Mouse (Mus musculus): ENCODE measurements around the gene Cpeb1. TPM values are rescaled to one million over a fixed set of nuclear protein-coding genes. Genes with fewer than 3 reads are reported as not detected.

Gene Cpeb1
- polyA plus RNA-seq, 1 experiment from 2014 or later: 3.8 TPM

GRCm38 (mm10) chr7:81338522-81338873 lies 116.8 kb downstream of the Cpeb1 start:
- Histone ChIP-seq H3K36me3 (peaks cover 61% of the 10 kb centered on the region), H3K9ac (no peak overlapping the region), H3K9me3 (no peaks in the 10 kb centered on the region), H3K27ac (no peak overlapping the region), H3K4me3 (no peak overlapping the region), H3K27me3 (no peaks in the 10 kb centered on the region), H3K4me2 (no peak overlapping the region), H3K4me1 (replicated peaks) (peaks cover 28% of the 10 kb centered on the region)
- no peak for ATAC-seq (ENCODE audit: low FRiP score)
- 87% methylated on average over 3 of the region's 3 CpGs for WGBS

DNA sequence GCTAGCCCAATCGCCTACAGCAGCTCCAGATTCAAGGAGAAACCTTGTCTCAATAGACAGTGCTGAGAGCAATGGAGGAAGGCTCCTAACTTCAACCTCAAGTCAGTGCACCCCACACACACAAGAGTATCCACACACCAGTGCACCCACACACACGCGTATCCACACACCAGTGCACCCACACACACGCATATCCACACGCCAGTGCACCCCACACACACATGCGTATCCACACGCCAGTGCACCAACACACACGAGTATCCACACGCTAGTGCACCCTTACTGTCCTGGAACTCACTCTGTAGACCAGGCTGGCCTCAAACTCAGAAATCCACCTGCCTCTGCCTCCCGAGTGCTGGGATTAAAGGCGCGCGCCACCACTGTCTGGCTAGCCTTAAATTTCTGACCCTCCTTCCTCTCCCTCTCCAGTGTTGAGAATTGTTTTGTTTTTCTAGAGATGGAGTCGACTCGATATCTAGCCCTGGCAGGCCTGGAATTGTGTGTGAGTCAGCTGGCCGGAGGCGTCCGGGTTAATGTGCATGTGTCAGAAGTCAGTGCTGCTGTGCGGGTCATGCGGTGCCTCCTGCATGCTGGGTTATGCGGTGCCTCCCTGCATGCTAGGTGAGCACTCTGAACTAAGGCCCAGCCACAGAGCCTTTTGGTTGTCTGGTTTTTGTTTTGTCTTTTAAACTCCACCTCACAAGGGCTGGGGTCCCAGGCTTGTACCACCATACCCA lies 117.3 kb downstream of the Cpeb1 start:
- Histone ChIP-seq H3K9ac (no peak overlapping the region), H3K9me3 (no peaks in the 10 kb centered on the region), H3K4me3 (no peak overlapping the region), H3K4me1 (replicated peaks) (peaks cover 22% of the 10 kb centered on the region), H3K27me3 (no peaks in the 10 kb centered on the region), H3K27ac (no peak overlapping the region), H3K36me3 (peaks cover 61% of the 10 kb centered on the region), H3K4me2 (no peak overlapping the region)
- ATAC-seq (ENCODE audit: low FRiP score): no peak
- WGBS: 97% methylated on average over 21 of the region's 21 CpGs

DNA sequence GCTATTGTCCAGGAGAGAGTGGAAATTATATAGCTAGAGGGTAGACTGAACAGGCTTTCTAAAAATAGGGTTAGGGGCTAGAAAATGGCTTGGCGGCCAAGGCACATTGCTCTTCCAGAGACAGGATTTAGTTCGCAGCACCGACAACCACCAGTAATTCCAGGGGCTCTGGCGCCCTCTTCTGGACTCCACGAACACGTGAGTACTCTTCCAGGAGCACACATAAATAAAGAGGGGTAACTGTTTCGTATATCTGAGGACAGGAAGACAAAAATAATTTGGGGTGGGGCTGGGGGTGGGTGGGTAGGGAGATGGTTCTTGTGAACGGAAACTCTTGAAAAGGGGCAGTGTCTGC lies 118.9 kb downstream of the Cpeb1 start:
- Histone ChIP-seq H3K4me2 (no peak overlapping the region), H3K27ac (0 out of 2 replicates have a peak overlapping the region, but pooled peaks have one; percentile 69), H3K9ac (no peak overlapping the region), H3K4me3 (no peak overlapping the region), H3K36me3 (peaks cover 54% of the 10 kb centered on the region), H3K9me3 (no peaks in the 10 kb centered on the region), H3K4me1 (replicated peaks) (peaks cover 10% of the 10 kb centered on the region), H3K27me3 (no peaks in the 10 kb centered on the region)
- WGBS: 29% methylated on average over 8 of the region's 8 CpGs
- no peak for ATAC-seq (ENCODE audit: low FRiP score)

DNA sequence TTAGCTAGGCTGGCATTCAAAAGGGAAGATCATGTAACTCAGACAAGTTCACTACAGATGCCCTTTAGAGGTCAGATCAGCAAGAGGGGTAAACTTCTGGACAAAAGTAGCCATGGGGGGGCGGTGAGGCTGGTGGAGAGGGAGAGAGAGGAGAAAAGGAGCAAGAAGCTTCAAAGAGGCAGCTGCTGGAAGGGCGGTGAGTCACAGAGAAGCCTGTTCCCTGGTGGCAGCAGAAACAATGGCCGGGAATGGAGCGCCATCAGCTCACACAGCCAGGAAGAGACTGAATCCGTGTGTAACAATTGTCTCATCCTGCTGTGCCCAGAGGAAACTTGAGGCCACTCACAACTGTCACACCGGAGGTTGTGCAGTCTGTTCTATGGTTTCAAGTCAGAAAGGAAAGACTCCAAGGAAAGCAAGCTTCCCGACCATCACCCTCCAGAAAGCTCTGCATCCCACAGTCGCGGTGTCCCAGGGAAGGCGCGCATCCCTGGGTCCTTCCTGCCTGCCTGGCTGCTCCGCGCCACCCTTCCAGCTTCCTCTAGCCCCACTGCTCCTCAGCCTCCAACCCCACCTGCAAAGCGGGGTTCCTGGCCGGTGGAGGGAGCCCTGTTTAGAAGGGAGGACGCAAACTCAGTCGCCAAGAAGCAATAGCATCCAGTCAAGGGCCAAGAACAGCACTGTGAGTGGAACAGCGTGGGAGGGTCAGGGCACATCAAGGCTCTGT lies 119.4 kb downstream of the Cpeb1 start:
- Histone ChIP-seq H3K4me3 (no peak overlapping the region), H3K36me3 (peaks cover 48% of the 10 kb centered on the region), H3K27me3 (no peaks in the 10 kb centered on the region), H3K4me1 (replicated peaks) (peaks cover 10% of the 10 kb centered on the region), H3K9ac (peak overlapping the region; percentile 35; the same call in 1 of the 2 replicates), H3K4me2 (no peak overlapping the region), H3K27ac (peak overlapping the region; percentile 69; the same call in 1 of the 2 replicates), H3K9me3 (no peaks in the 10 kb centered on the region)
- WGBS: 44% methylated on average over 18 of the region's 18 CpGs
- no peak for ATAC-seq (ENCODE audit: low FRiP score)

- H3K9me3 ChIP-seq: no peaks in the 10 kb centered on the region
- H3K27ac ChIP-seq: no peak overlapping the region
- H3K27me3 ChIP-seq: no peaks in the 10 kb centered on the region
- no peak overlapping the region for H3K9ac ChIP-seq
- no peak overlapping the region for H3K4me3 ChIP-seq
- H3K4me2 ChIP-seq: no peak overlapping the region
- H3K4me1 ChIP-seq (replicated peaks): peaks cover 14% of the 10 kb centered on the region
- ATAC-seq (ENCODE audit: low FRiP score): no peak
- WGBS: 85% methylated on average over 7 of the region's 7 CpGs
- H3K36me3 ChIP-seq: peaks cover 43% of the 10 kb centered on the region
Observed at GRCm38 (mm10) chr7:81331851-81332250, 123.4 kb downstream of the Cpeb1 start.

- peaks cover 43% of the 10 kb centered on the region for H3K36me3 ChIP-seq
- H3K27me3 ChIP-seq: no peaks in the 10 kb centered on the region
- no peak for ATAC-seq (ENCODE audit: low FRiP score)
- no peak overlapping the region for H3K27ac ChIP-seq
- no peak overlapping the region for H3K4me3 ChIP-seq
- peaks cover 8% of the 10 kb centered on the region for H3K4me1 ChIP-seq (replicated peaks)
- H3K9ac ChIP-seq: no peak overlapping the region
- WGBS: 16% methylated on average over 3 of the region's 3 CpGs
- no peak overlapping the region for H3K4me2 ChIP-seq
- no peaks in the 10 kb centered on the region for H3K9me3 ChIP-seq
Observed at GRCm38 (mm10) chr7:81330767-81331166, 124.5 kb downstream of the Cpeb1 start.

DNA sequence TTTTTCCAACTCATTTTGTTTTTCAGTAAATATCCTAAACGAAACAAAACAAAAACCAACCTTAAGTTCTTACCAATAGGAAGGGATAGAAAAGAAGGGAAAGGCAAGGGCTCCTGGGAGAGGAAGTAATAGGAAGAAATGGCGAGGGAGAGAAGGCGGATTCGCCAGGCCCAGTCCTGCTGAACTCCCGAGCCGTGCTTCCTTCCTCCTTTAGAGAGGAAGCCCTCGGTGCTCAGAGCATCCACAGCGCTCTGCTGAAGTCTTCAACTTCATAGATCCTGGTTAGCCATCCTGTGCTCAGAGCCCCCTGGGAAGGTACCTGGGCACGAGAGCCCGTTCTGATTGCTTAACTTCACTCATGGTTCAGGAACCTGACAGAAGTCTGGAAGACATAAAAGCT lies 127.6 kb downstream of the Cpeb1 start:
- no peaks in the 10 kb centered on the region for H3K27me3 ChIP-seq
- H3K4me1 ChIP-seq (replicated peaks): 0 out of 2 replicates have a peak, but pooled peaks cover 4% of the 10 kb centered on the region
- no peak overlapping the region for H3K27ac ChIP-seq
- H3K36me3 ChIP-seq: peaks cover 33% of the 10 kb centered on the region
- WGBS: 80% methylated on average over 10 of the region's 10 CpGs
- no peak overlapping the region for H3K9ac ChIP-seq
- H3K9me3 ChIP-seq: no peaks in the 10 kb centered on the region
- no peak overlapping the region for H3K4me2 ChIP-seq
- no peak overlapping the region for H3K4me3 ChIP-seq
- ATAC-seq (ENCODE audit: low FRiP score): no peak

DNA sequence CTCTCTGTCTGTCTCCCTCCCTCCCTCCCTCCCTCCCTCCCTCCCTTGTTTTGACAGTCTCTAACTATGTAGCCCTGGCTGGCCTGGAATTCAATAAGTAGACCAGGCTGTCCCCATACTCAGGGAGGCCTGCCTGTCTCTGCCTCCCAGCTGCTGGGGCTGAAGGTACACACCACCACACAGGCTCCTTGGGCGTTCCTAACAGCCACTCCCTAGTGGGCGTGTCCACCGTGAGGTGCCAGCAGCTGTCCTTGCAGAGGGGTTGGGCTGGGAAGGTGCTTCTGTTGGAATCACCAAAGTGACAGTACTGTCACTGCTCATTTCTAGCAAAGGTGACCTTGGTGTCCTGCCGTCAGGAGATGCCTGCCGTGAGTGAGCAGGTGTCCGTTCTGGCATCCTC lies 128.4 kb downstream of the Cpeb1 start:
- H3K9ac ChIP-seq: no peak overlapping the region
- peaks cover 28% of the 10 kb centered on the region for H3K36me3 ChIP-seq
- H3K4me2 ChIP-seq: no peak overlapping the region
- H3K4me1 ChIP-seq (replicated peaks): 0 out of 2 replicates have a peak, but pooled peaks cover 4% of the 10 kb centered on the region
- no peak overlapping the region for H3K4me3 ChIP-seq
- ATAC-seq (ENCODE audit: low FRiP score): no peak
- 83% methylated on average over 6 of the region's 6 CpGs for WGBS
- H3K27ac ChIP-seq: no peak overlapping the region
- no peaks in the 10 kb centered on the region for H3K9me3 ChIP-seq
- H3K27me3 ChIP-seq: no peaks in the 10 kb centered on the region

DNA sequence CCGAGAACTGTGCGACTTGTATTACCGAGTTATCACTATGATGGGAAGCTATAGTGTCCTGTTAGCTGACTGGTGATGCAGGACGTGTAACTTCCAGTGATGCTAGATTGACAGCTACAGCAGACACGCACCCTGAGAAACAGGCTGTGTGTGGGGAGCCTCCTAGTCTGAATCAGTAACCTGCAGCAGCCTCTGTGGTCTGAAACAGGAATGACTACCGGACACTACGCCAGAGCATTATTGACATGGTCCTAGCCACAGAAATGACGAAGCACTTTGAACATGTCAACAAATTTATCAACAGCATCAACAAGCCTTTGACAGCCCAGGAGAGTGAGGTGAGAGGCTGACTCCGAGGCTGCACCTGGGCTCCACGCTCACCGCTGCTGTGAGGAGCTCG lies 129.2 kb downstream of the Cpeb1 start:
- Histone ChIP-seq H3K4me3 (no peak overlapping the region), H3K9me3 (no peaks in the 10 kb centered on the region), H3K4me2 (no peak overlapping the region), H3K9ac (no peak overlapping the region), H3K27ac (no peak overlapping the region), H3K36me3 (peaks cover 28% of the 10 kb centered on the region), H3K4me1 (replicated peaks) (0 out of 2 replicates have a peak, but pooled peaks cover 4% of the 10 kb centered on the region), H3K27me3 (no peaks in the 10 kb centered on the region)
- WGBS: 86% methylated on average over 12 of the region's 12 CpGs
- ATAC-seq (ENCODE audit: low FRiP score): no peak

GRCm38 (mm10) chr7:81321776-81322175 lies 133.5 kb downstream of the Cpeb1 start:
- no peak overlapping the region for H3K4me2 ChIP-seq
- H3K4me1 ChIP-seq (replicated peaks): no peaks in the 10 kb centered on the region
- no peak overlapping the region for H3K4me3 ChIP-seq
- H3K27ac ChIP-seq: no peak overlapping the region
- H3K27me3 ChIP-seq: no peaks in the 10 kb centered on the region
- H3K36me3 ChIP-seq: no peaks in the 10 kb centered on the region
- H3K9ac ChIP-seq: no peak overlapping the region
- ATAC-seq (ENCODE audit: low FRiP score): no peak
- H3K9me3 ChIP-seq: no peaks in the 10 kb centered on the region
- 84% methylated on average over 5 of the region's 5 CpGs for WGBS

GRCm38 (mm10) chr7:81319749-81320148 lies 135.5 kb downstream of the Cpeb1 start:
- Histone ChIP-seq H3K4me2 (no peak overlapping the region), H3K27ac (no peak overlapping the region), H3K9ac (no peak overlapping the region), H3K4me3 (no peak overlapping the region), H3K4me1 (replicated peaks) (no peaks in the 10 kb centered on the region), H3K36me3 (no peaks in the 10 kb centered on the region), H3K9me3 (no peaks in the 10 kb centered on the region), H3K27me3 (no peaks in the 10 kb centered on the region)
- no peak for ATAC-seq (ENCODE audit: low FRiP score)
- 91% methylated on average over 6 of the region's 6 CpGs for WGBS

DNA sequence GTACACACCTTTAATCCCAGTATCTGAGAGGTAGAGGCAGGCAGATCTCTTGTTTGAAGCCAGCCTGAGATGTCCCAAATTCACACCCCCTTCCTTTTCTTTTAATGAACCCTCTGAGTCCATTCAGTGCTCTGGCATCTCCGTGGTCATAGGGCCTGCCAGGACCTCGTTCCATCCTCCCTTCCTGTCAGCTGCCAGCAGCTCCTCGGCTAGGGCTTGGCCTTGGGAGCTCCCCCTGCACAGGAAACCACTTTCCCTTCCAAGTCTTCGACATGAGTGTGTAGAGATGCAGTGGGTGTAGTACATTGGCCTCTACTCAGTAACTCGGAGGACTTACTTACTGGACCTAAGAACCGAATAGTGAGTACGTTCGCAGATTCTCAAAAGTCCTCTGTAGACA lies 139.7 kb downstream of the Cpeb1 start:
- Histone ChIP-seq H3K36me3 (no peaks in the 10 kb centered on the region), H3K27ac (no peak overlapping the region), H3K4me3 (no peak overlapping the region), H3K9me3 (no peaks in the 10 kb centered on the region), H3K27me3 (no peaks in the 10 kb centered on the region), H3K4me1 (replicated peaks) (no peaks in the 10 kb centered on the region), H3K9ac (no peak overlapping the region), H3K4me2 (no peak overlapping the region)
- 76% methylated on average over 8 of the region's 8 CpGs for WGBS
- ATAC-seq (ENCODE audit: low FRiP score): no peak

- Histone ChIP-seq H3K4me3 (no peak overlapping the region), H3K36me3 (no peaks in the 10 kb centered on the region), H3K4me2 (no peak overlapping the region), H3K9ac (no peak overlapping the region), H3K27me3 (no peaks in the 10 kb centered on the region), H3K27ac (no peak overlapping the region), H3K9me3 (no peaks in the 10 kb centered on the region), H3K4me1 (replicated peaks) (no peaks in the 10 kb centered on the region)
- no peak for ATAC-seq (ENCODE audit: low FRiP score)
Observed at GRCm38 (mm10) chr7:81311581-81311980, 143.7 kb downstream of the Cpeb1 start.
